Mouse (Mus musculus) liver, embryonic 12.5 days (tissue): ENCODE results near the gene Il9r. TPM values are rescaled to one million over a fixed set of nuclear protein-coding genes. Genes with fewer than 3 reads are reported as not detected.

Experiments used
- ATAC-seq: fragments of 200-750 bp; cut with Nextera tagmentation; 2 replicates; pipeline ENCODE4 v1.8.0; 2017; ENCODE audit warnings: moderate number of reproducible peaks, mild to moderate bottlenecking, moderate library complexity
- H3K27ac ChIP-seq: fragments of 300-500 bp; sonication (generic); 2 replicates; pipeline ENCODE4 v1.5.1; 2016; ENCODE audit warnings: mild to moderate bottlenecking
- H3K27me3 ChIP-seq: fragments of 300-500 bp; sonication (generic); replicated peaks from 2 replicates; pipeline ENCODE4 v1.6.1; 2016; ENCODE audit warnings: mild to moderate bottlenecking, moderate library complexity
- H3K36me3 ChIP-seq: fragments of 300-500 bp; sonication (generic); 2 replicates; pipeline ENCODE4 v1.6.1; 2016; ENCODE audit warnings: mild to moderate bottlenecking, moderate library complexity
- H3K4me1 ChIP-seq: fragments of 300-500 bp; sonication (generic); 2 replicates; pipeline ENCODE4 v1.6.1; 2016
- H3K4me2 ChIP-seq: fragments of 300-500 bp; sonication (generic); 2 replicates; pipeline ENCODE4 v1.6.1; 2016; ENCODE audit warnings: mild to moderate bottlenecking, moderate library complexity
- H3K4me3 ChIP-seq: fragments of 300-500 bp; sonication (generic); 2 replicates; pipeline ENCODE4 v1.5.1; 2016; ENCODE audit warnings: mild to moderate bottlenecking, moderate library complexity
- H3K9ac ChIP-seq: fragments of 300-500 bp; sonication (generic); 2 replicates; pipeline ENCODE4 v1.6.1; 2016; ENCODE audit warnings: mild to moderate bottlenecking, moderate library complexity
- H3K9me3 ChIP-seq: fragments of 300-500 bp; sonication (generic); replicated peaks from 2 replicates; pipeline ENCODE4 v1.6.1; 2016; ENCODE audit warnings: mild to moderate bottlenecking, moderate library complexity
- WGBS: fragments of 180-500 bp; shearing (Covaris S2); methylation state at CpG from one replicate; pipeline ENCODE4 v1.1.7; 2016; ENCODE audit not compliant: insufficient replicate concordance; 5-methylcytosine and 5-hydroxymethylcytosine counted together
- polyA plus RNA-seq: library from polyadenylated mRNA; unstranded; fragments of >200 nt; fragmentation: Nextera tagmentation; extraction: Ambion mirVana; gene quantifications from 2 replicates; pipeline ENCODE4 v1.2.1, GENCODE M21; 2016

Gene Il9r
- polyA plus RNA-seq, 1 experiment from 2014 or later: 0.30 TPM

- Histone ChIP-seq H3K9ac (peak overlapping the region; percentile 47; the same call in 1 of the 2 replicates), H3K27me3 (0 out of 2 replicates have a peak, but pooled peaks cover 2% of the 10 kb centered on the region), H3K4me2 (peak overlapping the region; percentile 3; the same call in 1 of the 2 replicates), H3K36me3 (no peaks in the 10 kb centered on the region), H3K27ac (no peak overlapping the region), H3K4me1 (peaks cover 58% of the 10 kb centered on the region), H3K9me3 (no peaks in the 10 kb centered on the region), H3K4me3 (no peak overlapping the region)
- peak; percentile 26; the same call in 1 of the 2 replicates for ATAC-seq
- 9% methylated on average over 11 of the region's 11 CpGs for WGBS
These were observed 4.1 kb downstream of the Il9r start for GRCm38 (mm10) chr11:32195867-32196540.

- Histone ChIP-seq H3K9me3 (no peaks in the 10 kb centered on the region), H3K4me2 (no peak overlapping the region), H3K4me3 (no peak overlapping the region), H3K36me3 (no peaks in the 10 kb centered on the region), H3K4me1 (peaks cover 46% of the 10 kb centered on the region), H3K27ac (no peak overlapping the region), H3K9ac (no peak overlapping the region), H3K27me3 (0 out of 2 replicates have a peak, but pooled peaks cover 6% of the 10 kb centered on the region)
- ATAC-seq: no peak
- WGBS: 77% methylated on average over 5 of the region's 5 CpGs
These were observed 5.5 kb downstream of the Il9r start for GRCm38 (mm10) chr11:32194626-32195025.

- 0 out of 2 replicates have a peak, but pooled peaks cover 6% of the 10 kb centered on the region for H3K27me3 ChIP-seq
- ATAC-seq: no peak
- no peak overlapping the region for H3K9ac ChIP-seq
- WGBS: 76% methylated on average over 10 of the region's 10 CpGs
- no peak overlapping the region for H3K4me3 ChIP-seq
- H3K4me2 ChIP-seq: no peak overlapping the region
- no peaks in the 10 kb centered on the region for H3K36me3 ChIP-seq
- H3K4me1 ChIP-seq: peaks cover 41% of the 10 kb centered on the region
- H3K27ac ChIP-seq: no peak overlapping the region
- H3K9me3 ChIP-seq: no peaks in the 10 kb centered on the region
These were observed 6.0 kb downstream of the Il9r start for GRCm38 (mm10) chr11:32194086-32194485.

DNA sequence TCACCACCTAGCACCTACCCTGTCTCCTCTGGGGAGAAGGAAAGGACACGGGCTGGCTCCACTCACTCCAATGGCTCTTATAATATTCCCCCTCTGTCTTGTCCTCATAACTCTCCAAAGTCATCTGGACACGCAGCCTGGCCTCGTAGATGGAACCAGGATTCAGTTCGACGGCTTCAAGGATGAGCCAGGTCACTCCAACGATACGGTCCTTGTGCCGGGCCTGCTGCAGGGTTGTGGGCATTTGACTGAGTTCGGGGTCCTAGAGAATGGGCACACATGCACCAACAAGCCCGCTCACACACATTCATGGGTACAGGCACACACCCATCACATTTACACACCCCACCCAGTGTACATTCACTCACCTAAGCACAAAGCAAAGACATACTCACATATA is 6.9 kb downstream of the Il9r start:
- Histone ChIP-seq H3K9ac (no peak overlapping the region), H3K4me3 (no peak overlapping the region), H3K27me3 (0 out of 2 replicates have a peak, but pooled peaks cover 6% of the 10 kb centered on the region), H3K4me2 (no peak overlapping the region), H3K4me1 (peaks cover 32% of the 10 kb centered on the region), H3K36me3 (no peaks in the 10 kb centered on the region), H3K9me3 (no peaks in the 10 kb centered on the region), H3K27ac (no peak overlapping the region)
- ATAC-seq: no peak
- WGBS: 77% methylated on average over 10 of the region's 10 CpGs

DNA sequence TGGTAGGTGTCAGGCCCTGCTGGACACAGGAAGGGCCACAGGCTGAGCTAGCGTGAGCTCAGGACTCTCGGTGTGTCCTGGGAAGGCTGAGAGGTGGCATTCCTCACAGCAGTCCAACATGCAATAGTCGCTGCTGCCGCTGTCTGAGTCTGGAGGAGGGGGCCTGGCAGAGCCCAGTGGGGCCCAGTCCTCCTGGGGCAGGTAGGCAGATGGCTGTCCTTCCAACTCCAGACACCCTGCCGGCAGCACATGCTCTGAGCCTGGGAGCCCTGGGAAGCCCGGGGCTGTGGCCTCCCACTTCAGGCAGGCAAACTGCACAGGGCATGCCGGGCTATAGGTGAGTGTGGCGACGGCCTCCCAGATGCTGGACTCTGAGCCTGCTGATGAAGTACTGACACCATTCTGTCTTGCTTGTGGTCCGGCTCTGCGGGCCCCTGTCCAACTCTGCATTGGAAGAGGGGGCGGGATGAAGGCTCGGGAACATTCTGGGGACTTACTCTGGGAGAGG is 9.4 kb downstream of the Il9r start:
- Histone ChIP-seq H3K27ac (no peak overlapping the region), H3K4me2 (no peak overlapping the region), H3K4me1 (peaks cover 7% of the 10 kb centered on the region), H3K9me3 (no peaks in the 10 kb centered on the region), H3K27me3 (0 out of 2 replicates have a peak, but pooled peaks cover 6% of the 10 kb centered on the region), H3K36me3 (no peaks in the 10 kb centered on the region), H3K4me3 (no peak overlapping the region), H3K9ac (no peak overlapping the region)
- no peak for ATAC-seq
- WGBS: 81% methylated on average over 13 of the region's 13 CpGs

DNA sequence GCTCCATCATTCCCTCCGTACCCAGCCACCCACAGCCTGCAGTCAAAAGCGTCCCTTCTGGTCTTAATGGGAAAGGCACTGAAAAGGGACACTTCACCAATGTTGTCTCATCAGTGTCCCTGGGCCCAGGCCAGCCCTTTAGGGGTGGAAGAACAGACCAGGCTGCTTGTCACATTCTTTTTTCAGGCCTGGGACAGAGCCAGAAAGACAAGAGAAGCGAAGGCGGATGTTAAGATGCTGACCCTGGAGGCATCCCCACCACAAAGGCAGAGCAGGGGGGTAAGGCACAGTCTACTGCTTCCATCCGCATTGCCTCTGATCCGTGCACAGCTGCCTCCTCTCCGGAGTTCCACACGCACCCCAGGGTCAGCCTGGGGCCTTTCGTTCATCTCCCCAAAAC is 10.0 kb downstream of the Il9r start:
- no peak overlapping the region for H3K4me2 ChIP-seq
- no peaks in the 10 kb centered on the region for H3K9me3 ChIP-seq
- no peak for ATAC-seq
- H3K9ac ChIP-seq: no peak overlapping the region
- no peaks in the 10 kb centered on the region for H3K36me3 ChIP-seq
- H3K4me1 ChIP-seq: 0 out of 2 replicates have a peak, but pooled peaks cover 1% of the 10 kb centered on the region
- no peak overlapping the region for H3K27ac ChIP-seq
- H3K27me3 ChIP-seq: 0 out of 2 replicates have a peak, but pooled peaks cover 6% of the 10 kb centered on the region
- no peak overlapping the region for H3K4me3 ChIP-seq
- 79% methylated on average over 9 of the region's 9 CpGs for WGBS

- H3K9me3 ChIP-seq: no peaks in the 10 kb centered on the region
- H3K27ac ChIP-seq: no peak overlapping the region
- no peak for ATAC-seq
- H3K4me3 ChIP-seq: no peak overlapping the region
- 0 out of 2 replicates have a peak, but pooled peaks cover 11% of the 10 kb centered on the region for H3K27me3 ChIP-seq
- 80% methylated on average over 5 of the region's 5 CpGs for WGBS
- no peaks in the 10 kb centered on the region for H3K4me1 ChIP-seq
- H3K4me2 ChIP-seq: no peak overlapping the region
- H3K9ac ChIP-seq: no peak overlapping the region
- no peaks in the 10 kb centered on the region for H3K36me3 ChIP-seq
These were observed 10.6 kb downstream of the Il9r start for GRCm38 (mm10) chr11:32189434-32189833.

- Histone ChIP-seq H3K27ac (no peak overlapping the region), H3K4me3 (no peak overlapping the region), H3K4me2 (no peak overlapping the region), H3K4me1 (no peaks in the 10 kb centered on the region), H3K9me3 (no peaks in the 10 kb centered on the region), H3K36me3 (no peaks in the 10 kb centered on the region), H3K9ac (no peak overlapping the region), H3K27me3 (0 out of 2 replicates have a peak, but pooled peaks cover 11% of the 10 kb centered on the region)
- ATAC-seq: no peak
- 77% methylated on average over 12 of the region's 12 CpGs for WGBS
These were observed 11.2 kb downstream of the Il9r start for GRCm38 (mm10) chr11:32188881-32189280.

DNA sequence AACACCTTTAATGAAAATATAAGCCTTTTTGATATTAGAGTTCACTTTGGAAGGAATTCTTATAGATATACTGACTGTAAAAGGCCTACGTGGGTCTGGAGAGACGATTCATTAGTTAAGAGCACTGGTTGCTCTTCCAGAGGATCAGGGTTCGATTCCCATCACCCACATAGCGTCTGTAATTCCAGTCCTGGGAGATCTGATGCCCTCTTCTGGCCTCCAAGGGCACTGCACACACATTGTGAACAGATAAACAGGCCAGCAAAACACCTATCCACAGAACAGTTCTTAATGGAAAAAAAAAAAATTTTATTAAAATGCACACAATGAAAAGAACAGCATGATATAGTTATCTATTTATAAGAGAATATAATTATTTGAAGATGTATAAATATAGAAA is 12.8 kb downstream of the Il9r start:
- 0 out of 2 replicates have a peak, but pooled peaks cover 11% of the 10 kb centered on the region for H3K27me3 ChIP-seq
- WGBS: 68% methylated on average over 4 of the region's 4 CpGs
- no peak for ATAC-seq

GRCm38 (mm10) chr11:32186031-32186430 is 14.0 kb downstream of the Il9r start:
- H3K27ac ChIP-seq: no peak overlapping the region
- 0 out of 2 replicates have a peak, but pooled peaks cover 16% of the 10 kb centered on the region for H3K27me3 ChIP-seq
- H3K4me1 ChIP-seq: no peaks in the 10 kb centered on the region
- H3K9ac ChIP-seq: no peak overlapping the region
- no peaks in the 10 kb centered on the region for H3K36me3 ChIP-seq
- no peak overlapping the region for H3K4me3 ChIP-seq
- no peak overlapping the region for H3K4me2 ChIP-seq
- 73% methylated on average over 3 of the region's 3 CpGs for WGBS
- ATAC-seq: no peak
- no peaks in the 10 kb centered on the region for H3K9me3 ChIP-seq

More for the DNA sequence above, 12.8 kb downstream of the Il9r start:
- H3K27ac ChIP-seq: no peak overlapping the region
- no peak overlapping the region for H3K9ac ChIP-seq
- no peaks in the 10 kb centered on the region for H3K4me1 ChIP-seq
- H3K36me3 ChIP-seq: no peaks in the 10 kb centered on the region
- no peak overlapping the region for H3K4me2 ChIP-seq
- H3K9me3 ChIP-seq: no peaks in the 10 kb centered on the region
- no peak overlapping the region for H3K4me3 ChIP-seq

GRCm38 (mm10) chr11:32184469-32184868 is 15.6 kb downstream of the Il9r start:
- Histone ChIP-seq H3K9me3 (no peaks in the 10 kb centered on the region), H3K9ac (no peak overlapping the region), H3K27ac (no peak overlapping the region), H3K36me3 (no peaks in the 10 kb centered on the region), H3K27me3 (0 out of 2 replicates have a peak, but pooled peaks cover 11% of the 10 kb centered on the region), H3K4me2 (no peak overlapping the region), H3K4me1 (no peaks in the 10 kb centered on the region), H3K4me3 (no peak overlapping the region)
- 76% methylated on average over 8 of the region's 8 CpGs for WGBS
- no peak for ATAC-seq
